Mouse (Mus musculus): Measurements from ENCODE around the gene Casp4. TPM values are rescaled to one million over a fixed set of nuclear protein-coding genes. Genes with fewer than 3 reads are reported as not detected.

Casp4 gene
- polyA plus RNA-seq, 1 experiment from 2014 or later = 0.22 TPM

GRCm38 (mm10) chr9:5344090-5344489, 35.5 kb downstream of the Casp4 start:
- DNase-seq (ENCODE audit: low spot score) = no peak
- H3K4me1 ChIP-seq (ENCODE audit: control insufficient read depth, insufficient read depth, low read length) = no peaks in the 10 kb centered on the region
- WGBS = 92% methylated on average over 4 of the region's 4 CpGs

GRCm38 (mm10) chr9:5345291-5345898, 36.8 kb downstream of the Casp4 start, which contains the start of gene Casp12:
Gene Casp12, plus strand, starts transcription at chr9:5345430.
- DNase-seq (ENCODE audit: low spot score) = no peak
- Histone ChIP-seq H3K36me3 (replicated peaks; ENCODE audit: control insufficient read depth, insufficient read depth, low read depth, low read length) (no peaks in the 10 kb centered on the region), H3K27me3 (ENCODE audit: control insufficient read depth, insufficient read depth, low read length) (no peaks in the 10 kb centered on the region), H3K9ac (replicated peaks; ENCODE audit: low read length) (no peak within 1 kb of the TSS), H3K4me3 (ENCODE audit: low read depth, low read length) (no peak within 1 kb of the TSS), H3K4me2 (ENCODE audit: low read depth, low read length) (no peak within 1 kb of the TSS), H3K4me1 (ENCODE audit: control insufficient read depth, insufficient read depth, low read length) (no peaks in the 10 kb centered on the region), H3K9me3 (replicated peaks; ENCODE audit: control insufficient read depth, low read length) (no peaks in the 10 kb centered on the region), H3K27ac (replicated peaks; ENCODE audit: low read depth, low read length) (no peak within 1 kb of the TSS)
- 75% methylated on average over 4 of the region's 4 CpGs for WGBS
- ATAC-seq (replicated peaks; ENCODE audit: insufficient number of reproducible peaks, low FRiP score, low TSS enrichment, low read depth) = no peak

More at GRCm38 (mm10) chr9:5344090-5344489, 35.5 kb downstream of the Casp4 start:
- H3K27ac ChIP-seq (replicated peaks; ENCODE audit: low read depth, low read length) = no peak overlapping the region
- no peaks in the 10 kb centered on the region for H3K27me3 ChIP-seq (ENCODE audit: control insufficient read depth, insufficient read depth, low read length)
- H3K36me3 ChIP-seq (replicated peaks; ENCODE audit: control insufficient read depth, insufficient read depth, low read depth, low read length) = no peaks in the 10 kb centered on the region
- no peak overlapping the region for H3K4me3 ChIP-seq (ENCODE audit: low read depth, low read length)
- H3K9ac ChIP-seq (replicated peaks; ENCODE audit: low read length) = no peak overlapping the region
- ATAC-seq (replicated peaks; ENCODE audit: insufficient number of reproducible peaks, low FRiP score, low TSS enrichment, low read depth) = no peak
- no peak overlapping the region for H3K4me2 ChIP-seq (ENCODE audit: low read depth, low read length)
- no peaks in the 10 kb centered on the region for H3K9me3 ChIP-seq (replicated peaks; ENCODE audit: control insufficient read depth, low read length)

- no peaks in the 10 kb centered on the region for H3K36me3 ChIP-seq (replicated peaks; ENCODE audit: control insufficient read depth, insufficient read depth, low read depth, low read length)
- no peak for ATAC-seq (replicated peaks; ENCODE audit: insufficient number of reproducible peaks, low FRiP score, low TSS enrichment, low read depth)
- no peaks in the 10 kb centered on the region for H3K9me3 ChIP-seq (replicated peaks; ENCODE audit: control insufficient read depth, low read length)
- H3K27me3 ChIP-seq (ENCODE audit: control insufficient read depth, insufficient read depth, low read length) = no peaks in the 10 kb centered on the region
- no peak overlapping the region for H3K27ac ChIP-seq (replicated peaks; ENCODE audit: low read depth, low read length)
- H3K4me3 ChIP-seq (ENCODE audit: low read depth, low read length) = no peak overlapping the region
- H3K9ac ChIP-seq (replicated peaks; ENCODE audit: low read length) = no peak overlapping the region
- no peak for DNase-seq (ENCODE audit: low spot score)
- WGBS = 83% methylated on average over 4 of the region's 4 CpGs
- H3K4me2 ChIP-seq (ENCODE audit: low read depth, low read length) = no peak overlapping the region
- no peaks in the 10 kb centered on the region for H3K4me1 ChIP-seq (ENCODE audit: control insufficient read depth, insufficient read depth, low read length)
These were observed 38.8 kb downstream of the Casp4 start for GRCm38 (mm10) chr9:5347381-5347780.

- H3K27me3 ChIP-seq (ENCODE audit: control insufficient read depth, insufficient read depth, low read length) = no peaks in the 10 kb centered on the region
- no peaks in the 10 kb centered on the region for H3K9me3 ChIP-seq (replicated peaks; ENCODE audit: control insufficient read depth, low read length)
- 74% methylated on average over 2 of the region's 2 CpGs for WGBS
- H3K4me2 ChIP-seq (ENCODE audit: low read depth, low read length) = no peak overlapping the region
- no peak overlapping the region for H3K27ac ChIP-seq (replicated peaks; ENCODE audit: low read depth, low read length)
- no peak for DNase-seq (ENCODE audit: low spot score)
- ATAC-seq (replicated peaks; ENCODE audit: insufficient number of reproducible peaks, low FRiP score, low TSS enrichment, low read depth) = no peak
- no peak overlapping the region for H3K4me3 ChIP-seq (ENCODE audit: low read depth, low read length)
- H3K4me1 ChIP-seq (ENCODE audit: control insufficient read depth, insufficient read depth, low read length) = no peaks in the 10 kb centered on the region
- H3K9ac ChIP-seq (replicated peaks; ENCODE audit: low read length) = no peak overlapping the region
- H3K36me3 ChIP-seq (replicated peaks; ENCODE audit: control insufficient read depth, insufficient read depth, low read depth, low read length) = no peaks in the 10 kb centered on the region
These were observed 45.0 kb downstream of the Casp4 start for GRCm38 (mm10) chr9:5353673-5354072.

- no peak for DNase-seq (ENCODE audit: low spot score)
- H3K27me3 ChIP-seq (ENCODE audit: control insufficient read depth, insufficient read depth, low read length) = no peaks in the 10 kb centered on the region
- no peak for ATAC-seq (replicated peaks; ENCODE audit: insufficient number of reproducible peaks, low FRiP score, low TSS enrichment, low read depth)
- H3K4me2 ChIP-seq (ENCODE audit: low read depth, low read length) = no peak overlapping the region
- H3K36me3 ChIP-seq (replicated peaks; ENCODE audit: control insufficient read depth, insufficient read depth, low read depth, low read length) = no peaks in the 10 kb centered on the region
- no peak overlapping the region for H3K4me3 ChIP-seq (ENCODE audit: low read depth, low read length)
- no peak overlapping the region for H3K9ac ChIP-seq (replicated peaks; ENCODE audit: low read length)
- H3K27ac ChIP-seq (replicated peaks; ENCODE audit: low read depth, low read length) = no peak overlapping the region
- no peaks in the 10 kb centered on the region for H3K4me1 ChIP-seq (ENCODE audit: control insufficient read depth, insufficient read depth, low read length)
- no peaks in the 10 kb centered on the region for H3K9me3 ChIP-seq (replicated peaks; ENCODE audit: control insufficient read depth, low read length)
These were observed 48.2 kb downstream of the Casp4 start for GRCm38 (mm10) chr9:5356801-5357200.

Other genes starting within 250 kb of the Casp4 start
- 0.69 and 0.92 TPM in 2 replicates for gene Casp1, start 10.3 kb upstream of the Casp4 start, polyA plus RNA-seq (2014; fragmentation: Nextera tagmentation; extraction: Ambion mirVana)
- gene Casp12, start 36.6 kb downstream of the Casp4 start, polyA plus RNA-seq (2014; fragmentation: Nextera tagmentation; extraction: Ambion mirVana) = 0.14 TPM in 1 of 2 replicates, not detected in the other

All from embryonic facial prominence, embryonic 11.5 days (tissue).